Mouse (Mus musculus) layer of hippocampus, adult 11-12 months (tissue): ENCODE measurements around the gene Mov10.
"Not testable (repeated sequence)": the region's sequence is repeated elsewhere in the genome, so short reads cannot be mapped to it uniquely, and the experiment has no call there.

Source experiments
- DNase-seq: peaks from one replicate; pipeline ENCODE4 v3.0.0; 2022; ENCODE audit warnings: low spot score

The Mov10 gene

GRCm38 (mm10) chr3:104780561-104781420, 37.6 kb downstream of the Mov10 start, which contains the start of gene Ppm1j:
Ppm1j (plus strand) TSS chr3:104781056.
- DNase-seq = no peak

- no peak for DNase-seq
Measured at GRCm38 (mm10) chr3:104779949-104780348, 38.4 kb downstream of the Mov10 start.

GRCm38 (mm10) chr3:104777342-104777741, 41.0 kb downstream of the Mov10 start:
- DNase-seq = no peak

- no peak for DNase-seq
Measured at GRCm38 (mm10) chr3:104773301-104773700, 45.1 kb downstream of the Mov10 start.

- DNase-seq = no peak
Measured at GRCm38 (mm10) chr3:104771460-104771859, 46.9 kb downstream of the Mov10 start.

GRCm38 (mm10) chr3:104770918-104771317, 47.4 kb downstream of the Mov10 start:
- no peak for DNase-seq

- DNase-seq = no peak
Measured at GRCm38 (mm10) chr3:104770035-104770434, 48.3 kb downstream of the Mov10 start.

GRCm38 (mm10) chr3:104769135-104769534, 49.2 kb downstream of the Mov10 start:
- DNase-seq = no peak

- no peak for DNase-seq
Measured at GRCm38 (mm10) chr3:104767716-104768115, 50.6 kb downstream of the Mov10 start.

- no peak for DNase-seq
Measured at GRCm38 (mm10) chr3:104767141-104767540, 51.2 kb downstream of the Mov10 start.

GRCm38 (mm10) chr3:104765021-104765420, 53.3 kb downstream of the Mov10 start:
- no peak for DNase-seq

GRCm38 (mm10) chr3:104762103-104762863, 56.1 kb downstream of the Mov10 start:
- DNase-seq = not testable (repeated sequence)

GRCm38 (mm10) chr3:104758869-104759268, 59.5 kb downstream of the Mov10 start:
- DNase-seq = no peak

- DNase-seq = peak; percentile 72
Measured at GRCm38 (mm10) chr3:104758406-104758805, 60.0 kb downstream of the Mov10 start.

- DNase-seq = not testable (repeated sequence)
Measured at GRCm38 (mm10) chr3:104752845-104753244, 65.5 kb downstream of the Mov10 start.
